31 mouse cellular contexts compared by ENCODE assay signal in genomic region chr3:54617298-54617697, GRCm38 (mm10).
"Had no signal": no experiment of that assay in that cellular context is flagged by ENCODE, and none has a peak within 500 bp of the region (broad histone marks: within the 10 kb centered on the region; RNA-seq: fewer than 3 reads in every experiment).

No protein-coding gene starts in this region.

- DNase-seq: left cerebral cortex, postnatal 4 days; liver; liver, embryonic 13.5 days; liver, postnatal 0 days; lung, adult 18-20 months; lung, adult 2 months; lung, embryonic 14.5 days; lung, postnatal 10 days; lung, postnatal 14 days; lung, postnatal 36 days; lung, postnatal 4 days; midbrain, embryonic 14.5 days had no signal

- H3K4me3 ChIP-seq: limb, embryonic 10.5 days; limb, embryonic 12.5 days; limb, embryonic 13.5 days; limb, embryonic 15.5 days; liver, embryonic 12.5 days; liver, embryonic 13.5 days; liver, embryonic 15.5 days; lung, embryonic 15.5 days; megakaryocyte, embryonic 14.5 days; midbrain, embryonic 10.5 days; midbrain, embryonic 12.5 days; midbrain, embryonic 13.5 days; midbrain, embryonic 15.5 days; myocyte had no signal

- H3K36me3 ChIP-seq: limb, embryonic 10.5 days; limb, embryonic 12.5 days; limb, embryonic 13.5 days; limb, embryonic 15.5 days; liver, embryonic 12.5 days; liver, embryonic 13.5 days; liver, embryonic 15.5 days; lung, embryonic 15.5 days; midbrain, embryonic 10.5 days; midbrain, embryonic 12.5 days; midbrain, embryonic 13.5 days; midbrain, embryonic 15.5 days had no signal

- H3K9ac ChIP-seq: limb, embryonic 12.5 days; limb, embryonic 13.5 days; limb, embryonic 15.5 days; liver, embryonic 12.5 days; liver, embryonic 13.5 days; liver, embryonic 14.5 days; liver, embryonic 15.5 days; liver, postnatal 0 days; lung, embryonic 14.5 days; lung, embryonic 15.5 days; midbrain, embryonic 12.5 days; midbrain, embryonic 13.5 days; midbrain, embryonic 15.5 days had no signal

- ATAC-seq: liver, embryonic 12.5 days; liver, postnatal 0 days; lung, postnatal 0 days; midbrain, embryonic 13.5 days; midbrain, embryonic 15.5 days; midbrain, embryonic 16.5 days had no signal

- H3K27me3 ChIP-seq: limb, embryonic 12.5 days; limb, embryonic 13.5 days; limb, embryonic 15.5 days; liver, embryonic 12.5 days; liver, embryonic 13.5 days; liver, embryonic 15.5 days; lung, embryonic 15.5 days; megakaryocyte, embryonic 14.5 days; midbrain, embryonic 12.5 days; midbrain, embryonic 13.5 days; midbrain, embryonic 15.5 days had no signal

- H3K4me2 ChIP-seq: limb, embryonic 12.5 days; limb, embryonic 13.5 days; limb, embryonic 15.5 days; liver, embryonic 11.5 days; liver, embryonic 12.5 days; liver, embryonic 13.5 days; liver, embryonic 15.5 days; lung, embryonic 14.5 days; lung, embryonic 15.5 days; midbrain, embryonic 11.5 days; midbrain, embryonic 12.5 days; midbrain, embryonic 13.5 days; midbrain, embryonic 15.5 days had no signal

- H3K4me1 ChIP-seq: limb, embryonic 10.5 days; limb, embryonic 12.5 days; limb, embryonic 13.5 days; limb, embryonic 15.5 days; liver, embryonic 12.5 days; liver, embryonic 13.5 days; liver, embryonic 15.5 days; lung, embryonic 15.5 days; midbrain, embryonic 10.5 days; midbrain, embryonic 12.5 days; midbrain, embryonic 13.5 days; midbrain, embryonic 15.5 days had no signal

- H3K9me3 ChIP-seq: limb, embryonic 10.5 days; limb, embryonic 15.5 days; liver, embryonic 13.5 days; liver, embryonic 15.5 days; lung, embryonic 15.5 days; midbrain, embryonic 12.5 days; midbrain, embryonic 15.5 days had no signal

- H3K27ac ChIP-seq: limb, embryonic 10.5 days; limb, embryonic 12.5 days; limb, embryonic 13.5 days; limb, embryonic 15.5 days; liver, embryonic 12.5 days; liver, embryonic 13.5 days; liver, embryonic 14.5 days; liver, embryonic 15.5 days; lung, embryonic 15.5 days; macrophage; midbrain, embryonic 10.5 days; midbrain, embryonic 12.5 days; midbrain, embryonic 13.5 days; midbrain, embryonic 15.5 days had no signal
